Mouse (Mus musculus): ENCODE data around the gene B4galt3.

GRCm38 (mm10) chr1:171279721-171280120 is 9.6 kb downstream of the B4galt3 start:
- TF ChIP-seq POLR2A (IDR thresholded peaks at IDR 0.05; ENCODE audit: low read depth, low read length): no peak
- TF ChIP-seq CTCF (IDR thresholded peaks at IDR 0.05; ENCODE audit: extremely low read depth, insufficient read length, insufficient replicate concordance, low read depth, low read length): no peak
